Mouse (Mus musculus) cerebellum, adult 11 months (tissue): ENCODE measurements around the gene Daglb.
"Not testable (repeated sequence)": the region's sequence is repeated elsewhere in the genome, so short reads cannot be mapped to it uniquely, and the experiment has no call there.

Experiments
- DNase-seq: peaks from one replicate; pipeline ENCODE4 v3.0.0; 2022

Daglb gene

GRCm38 (mm10) chr5:143487998-143488397 is 23.6 kb downstream of the Daglb start:
- no peak for DNase-seq

- no peak for DNase-seq
Measured at GRCm38 (mm10) chr5:143489749-143490342, 25.5 kb downstream of the Daglb start.

GRCm38 (mm10) chr5:143491736-143492135 is 27.4 kb downstream of the Daglb start:
- DNase-seq: no peak

- no peak for DNase-seq
Measured at GRCm38 (mm10) chr5:143493163-143493562, 28.8 kb downstream of the Daglb start.

- no peak for DNase-seq
Measured at GRCm38 (mm10) chr5:143495708-143496107, 31.3 kb downstream of the Daglb start.

- no peak for DNase-seq
Measured at GRCm38 (mm10) chr5:143497451-143497850, 33.1 kb downstream of the Daglb start.

- DNase-seq: no peak
Measured at GRCm38 (mm10) chr5:143499197-143499596, 34.8 kb downstream of the Daglb start.

- no peak for DNase-seq
Measured at GRCm38 (mm10) chr5:143499686-143500085, 35.3 kb downstream of the Daglb start.

- DNase-seq: not testable (repeated sequence)
Measured at GRCm38 (mm10) chr5:143500711-143501110, 36.3 kb downstream of the Daglb start.

- no peak for DNase-seq
Measured at GRCm38 (mm10) chr5:143501140-143501539, 36.8 kb downstream of the Daglb start.

GRCm38 (mm10) chr5:143501649-143502048 is 37.3 kb downstream of the Daglb start:
- no peak for DNase-seq

- no peak for DNase-seq
Measured at GRCm38 (mm10) chr5:143502899-143503557, 38.6 kb downstream of the Daglb start.

- no peak for DNase-seq
Measured at GRCm38 (mm10) chr5:143503740-143504139, 39.4 kb downstream of the Daglb start.

GRCm38 (mm10) chr5:143504453-143504852 is 40.1 kb downstream of the Daglb start:
- no peak for DNase-seq

- no peak for DNase-seq
Measured at GRCm38 (mm10) chr5:143505056-143505455, 40.7 kb downstream of the Daglb start.

GRCm38 (mm10) chr5:143505545-143505944 is 41.2 kb downstream of the Daglb start:
- DNase-seq: no peak

GRCm38 (mm10) chr5:143509294-143509693 is 44.9 kb downstream of the Daglb start:
- no peak for DNase-seq

- DNase-seq: no peak
Measured at GRCm38 (mm10) chr5:143509737-143510136, 45.4 kb downstream of the Daglb start.

GRCm38 (mm10) chr5:143511577-143511976 is 47.2 kb downstream of the Daglb start:
- no peak for DNase-seq

- no peak for DNase-seq
Measured at GRCm38 (mm10) chr5:143512305-143512704, 47.9 kb downstream of the Daglb start.

GRCm38 (mm10) chr5:143514878-143515277 is 50.5 kb downstream of the Daglb start:
- no peak for DNase-seq

GRCm38 (mm10) chr5:143517005-143517404 is 52.6 kb downstream of the Daglb start:
- no peak for DNase-seq

GRCm38 (mm10) chr5:143517436-143517835 is 53.1 kb downstream of the Daglb start:
- no peak for DNase-seq

GRCm38 (mm10) chr5:143518045-143518591 is 53.7 kb downstream of the Daglb start:
- no peak for DNase-seq

- no peak for DNase-seq
Measured at GRCm38 (mm10) chr5:143520415-143520814, 56.0 kb downstream of the Daglb start.
